Mouse (Mus musculus) bone marrow macrophage, adult 2 months (primary cell): ENCODE data around the gene Pcdh9.

Source experiments
- CTCF ChIP-seq: IDR thresholded peaks from 2 replicates; pipeline ENCODE4 v1.5.1; 2012; ENCODE audit warnings: low read depth, mild to moderate bottlenecking, low read length, moderate library complexity
- POLR2A ChIP-seq: IDR thresholded peaks from 2 replicates; pipeline ENCODE4 v1.6.1; 2012; ENCODE audit warnings: mild to moderate bottlenecking, low read depth, low read length, borderline replicate concordance

DNA sequence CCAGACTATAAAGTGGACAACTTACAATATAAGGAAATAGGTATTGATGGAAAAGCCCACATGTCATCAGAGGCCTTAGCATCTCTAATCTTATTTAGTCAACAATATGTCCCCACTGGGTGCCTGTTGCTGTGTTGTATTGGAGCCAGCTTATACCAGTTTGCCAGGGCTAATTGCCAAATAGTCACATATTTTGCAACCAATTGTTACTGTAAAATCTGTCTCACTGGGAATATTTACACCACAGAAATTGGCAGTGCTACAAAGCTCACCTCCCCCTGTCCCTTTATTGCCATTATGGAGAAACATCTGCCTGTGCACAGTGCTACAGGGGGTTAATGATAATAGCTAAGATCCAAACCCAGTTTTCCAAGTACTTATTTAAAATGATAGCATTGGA, 721.3 kb downstream of the Pcdh9 start:
- TF ChIP-seq CTCF: no peak
- no peak for TF ChIP-seq POLR2A
